Mouse (Mus musculus) C2C12 (cell line): ENCODE results near the gene Cfap43. TPM values are rescaled to one million over a fixed set of nuclear protein-coding genes. Genes with fewer than 3 reads are reported as not detected.

ENCODE experiments used
- H3K27me3 ChIP-seq: one replicate; pipeline ENCODE4 v1.6.1; 2011; ENCODE audit not compliant: control insufficient read depth, insufficient read depth, insufficient read length
- H3K36me3 ChIP-seq: one replicate; pipeline ENCODE4 v1.6.1; 2011; ENCODE audit not compliant: control insufficient read depth, insufficient read depth
- H3K4me3 ChIP-seq: one replicate; pipeline ENCODE4 v1.5.1; 2011; ENCODE audit warnings: mild to moderate bottlenecking, control low read depth; ENCODE audit not compliant: poor library complexity, insufficient read depth, severe bottlenecking
- H3K79me2 ChIP-seq: one replicate; pipeline ENCODE4 v1.6.1; 2011; ENCODE audit not compliant: control insufficient read depth, insufficient read depth
- H3K79me3 ChIP-seq: one replicate; pipeline ENCODE4 v1.6.1; 2011; ENCODE audit warnings: low read depth, control low read depth
- H3ac ChIP-seq: one replicate; pipeline ENCODE3; 2011; ENCODE audit warnings: low read depth; ENCODE audit not compliant: control insufficient read depth, insufficient read length
- CEBPB ChIP-seq: IDR thresholded peaks from one replicate; pipeline ENCODE4 v1.6.1; 2011; ENCODE audit warnings: low read depth, mild to moderate bottlenecking, control low read depth, moderate library complexity
- CTCF ChIP-seq: IDR thresholded peaks from one replicate; pipeline ENCODE4 v1.5.1; 2011; ENCODE audit not compliant: control insufficient read depth, insufficient read depth, insufficient read length
- FOSL1 ChIP-seq: IDR thresholded peaks from one replicate; pipeline ENCODE4 v1.8.0; 2011; ENCODE audit warnings: mild to moderate bottlenecking, low read length; ENCODE audit not compliant: poor library complexity, insufficient read depth, severe bottlenecking
- MAX ChIP-seq: IDR thresholded peaks from one replicate; pipeline ENCODE4 v1.6.1; 2011; ENCODE audit warnings: mild to moderate bottlenecking, control low read depth
- MYOD1 ChIP-seq: IDR thresholded peaks from one replicate; pipeline ENCODE4 v1.6.1; 2011; ENCODE audit warnings: low read depth; ENCODE audit not compliant: control insufficient read depth, insufficient read length
- MYOG ChIP-seq: IDR thresholded peaks from one replicate; pipeline ENCODE4 v1.6.1; 2011; ENCODE audit not compliant: control insufficient read depth, insufficient read length; ENCODE audit errors: extremely low read depth
- USF1 ChIP-seq: IDR thresholded peaks from one replicate; pipeline ENCODE4 v1.6.1; 2011; ENCODE audit warnings: low read depth, mild to moderate bottlenecking, control low read depth, moderate library complexity
- polyA plus RNA-seq: library from polyadenylated mRNA; unstranded; fragments of >200 nt; fragmentation: generic; extraction: Trizol; gene quantifications from one replicate; pipeline ENCODE4 v1.2.1, GENCODE M21; 2012; ENCODE audit warnings: missing spikeins

Cfap43 gene
- polyA plus RNA-seq, 1 experiment, result 0.07 TPM

GRCm38 (mm10) chr19:47820832-47821493 is 98.1 kb downstream of the Cfap43 start:
- Histone ChIP-seq H3K79me2 (no peaks in the 10 kb centered on the region), H3K79me3 (no peaks in the 10 kb centered on the region), H3ac (no peak overlapping the region), H3K27me3 (no peaks in the 10 kb centered on the region), H3K4me3 (no peak overlapping the region), H3K36me3 (no peaks in the 10 kb centered on the region)
- TF ChIP-seq FOSL1, result no peak
- TF ChIP-seq CEBPB, result no peak
- TF ChIP-seq MYOG, result no peak
- no peak for TF ChIP-seq MAX
- TF ChIP-seq USF1, result no peak
- no peak for TF ChIP-seq CTCF
- no peak for TF ChIP-seq MYOD1

GRCm38 (mm10) chr19:47817692-47818091 is 101.4 kb downstream of the Cfap43 start:
- no peak overlapping the region for H3ac ChIP-seq
- no peaks in the 10 kb centered on the region for H3K79me3 ChIP-seq
- TF ChIP-seq MYOD1 (no peak), MAX (no peak), FOSL1 (no peak), MYOG (no peak)
- no peaks in the 10 kb centered on the region for H3K36me3 ChIP-seq
- no peaks in the 10 kb centered on the region for H3K79me2 ChIP-seq
- no peak overlapping the region for H3K4me3 ChIP-seq
- no peaks in the 10 kb centered on the region for H3K27me3 ChIP-seq

GRCm38 (mm10) chr19:47814721-47815120 is 104.4 kb downstream of the Cfap43 start:
- H3K79me3 ChIP-seq, result no peaks in the 10 kb centered on the region
- TF ChIP-seq CEBPB (no peak), FOSL1 (no peak), MAX (no peak), CTCF (no peak), MYOG (no peak), MYOD1 (no peak), USF1 (no peak)
- H3K4me3 ChIP-seq, result no peak overlapping the region
- no peak overlapping the region for H3ac ChIP-seq
- H3K36me3 ChIP-seq, result no peaks in the 10 kb centered on the region
- H3K79me2 ChIP-seq, result no peaks in the 10 kb centered on the region
- no peaks in the 10 kb centered on the region for H3K27me3 ChIP-seq

- Histone ChIP-seq H3K36me3 (no peaks in the 10 kb centered on the region), H3K27me3 (no peaks in the 10 kb centered on the region), H3K4me3 (no peak overlapping the region), H3K79me3 (no peaks in the 10 kb centered on the region), H3ac (no peak overlapping the region), H3K79me2 (no peaks in the 10 kb centered on the region)
- TF ChIP-seq FOSL1 (no peak), CEBPB (no peak), MAX (no peak), CTCF (no peak), USF1 (no peak), MYOD1 (no peak), MYOG (no peak)
These were observed 107.0 kb downstream of the Cfap43 start for GRCm38 (mm10) chr19:47812091-47812490.

GRCm38 (mm10) chr19:47798583-47798982 is 120.5 kb downstream of the Cfap43 start:
- TF ChIP-seq MYOG (no peak), CEBPB (no peak), FOSL1 (no peak), MAX (no peak), MYOD1 (no peak), CTCF (no peak), USF1 (no peak)
- no peak overlapping the region for H3K4me3 ChIP-seq
- H3ac ChIP-seq, result no peak overlapping the region
- H3K36me3 ChIP-seq, result no peaks in the 10 kb centered on the region
- H3K79me2 ChIP-seq, result no peaks in the 10 kb centered on the region
- no peaks in the 10 kb centered on the region for H3K79me3 ChIP-seq
- H3K27me3 ChIP-seq, result peaks cover 22% of the 10 kb centered on the region

GRCm38 (mm10) chr19:47796699-47797098 is 122.4 kb downstream of the Cfap43 start:
- Histone ChIP-seq H3K27me3 (peaks cover 17% of the 10 kb centered on the region), H3K36me3 (no peaks in the 10 kb centered on the region), H3ac (no peak overlapping the region), H3K79me3 (no peaks in the 10 kb centered on the region), H3K79me2 (no peaks in the 10 kb centered on the region), H3K4me3 (no peak overlapping the region)
- no peak for TF ChIP-seq USF1
- TF ChIP-seq CTCF, result no peak
- no peak for TF ChIP-seq MYOG
- no peak for TF ChIP-seq CEBPB
- TF ChIP-seq MAX, result no peak
- no peak for TF ChIP-seq MYOD1
- no peak for TF ChIP-seq FOSL1
